Mouse (Mus musculus): Measurements from ENCODE around the gene Thumpd3.

The Thumpd3 gene

GRCm38 (mm10) chr6:113078031-113078721 lies 32.2 kb downstream of the Thumpd3 start:
- peak; percentile 57 for DNase-seq (ENCODE audit: low read depth, low spot score)

DNA sequence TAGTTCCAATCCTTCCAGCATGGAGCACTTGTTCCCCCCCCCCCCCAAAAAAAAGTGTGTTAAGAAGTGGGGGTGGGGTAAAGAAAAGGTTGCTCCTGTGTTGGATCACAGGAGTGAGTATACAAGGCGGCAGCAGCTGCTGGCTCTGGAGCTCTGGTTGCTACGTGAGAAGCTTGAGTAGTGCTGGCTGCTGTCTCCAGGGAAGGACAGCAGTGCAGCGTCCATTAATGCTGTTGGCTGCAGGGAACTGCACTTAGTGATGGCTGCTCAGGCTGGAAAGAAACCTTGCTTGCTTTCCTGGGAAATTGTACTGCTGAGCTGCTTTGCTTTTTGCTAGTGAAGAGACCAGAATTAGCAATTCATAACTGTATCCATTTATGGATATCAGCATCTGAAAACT lies 33.5 kb downstream of the Thumpd3 start:
- peak; percentile 39 for DNase-seq (ENCODE audit: low read depth, low spot score)

- DNase-seq (ENCODE audit: low read depth, low spot score) = no peak
These were observed 36.2 kb downstream of the Thumpd3 start for GRCm38 (mm10) chr6:113082229-113082628.

- DNase-seq (ENCODE audit: low read depth, low spot score) = no peak
These were observed 38.6 kb downstream of the Thumpd3 start for GRCm38 (mm10) chr6:113084590-113084989.

DNA sequence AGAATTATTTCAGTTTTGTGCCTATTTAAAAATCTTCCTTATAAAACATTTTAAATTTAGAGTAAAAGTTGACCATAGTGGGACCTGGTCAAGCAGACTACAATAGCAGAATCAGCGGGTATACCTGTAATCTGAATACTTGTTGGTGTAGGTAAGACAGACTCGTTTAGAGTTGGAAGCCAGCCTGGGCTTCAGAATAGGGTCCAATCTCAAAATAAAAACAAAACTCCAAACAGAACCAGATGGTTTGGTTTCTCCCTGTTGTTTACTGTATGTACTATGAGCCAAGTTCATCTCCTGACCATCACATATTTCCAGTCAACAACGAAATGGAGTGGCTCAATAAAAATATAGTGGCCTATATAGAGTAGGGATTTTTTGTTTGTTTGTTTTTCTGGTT lies 47.2 kb downstream of the Thumpd3 start:
- no peak for DNase-seq (ENCODE audit: low read depth, low spot score)

- no peak for DNase-seq (ENCODE audit: low read depth, low spot score)
These were observed 49.5 kb downstream of the Thumpd3 start for GRCm38 (mm10) chr6:113095547-113095946.

DNA sequence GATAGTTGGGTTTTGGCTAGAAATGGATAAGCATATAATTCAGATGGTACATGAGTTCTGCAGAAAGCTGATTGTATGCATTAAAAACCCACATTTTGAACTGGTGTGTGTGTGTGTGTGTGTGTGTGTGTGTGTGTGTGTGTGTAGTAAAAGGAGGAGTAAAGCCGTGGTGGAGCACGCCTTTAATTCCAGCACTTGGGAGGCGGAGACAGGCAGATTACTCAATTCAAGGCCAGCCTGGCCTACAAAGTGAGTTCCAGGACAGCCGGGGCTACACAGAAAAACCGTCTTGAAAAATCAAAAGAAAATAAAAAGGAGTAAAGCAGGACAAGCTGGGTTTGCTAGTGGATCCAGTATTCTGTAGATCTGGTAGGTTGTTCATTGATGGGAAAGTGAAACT lies 51.6 kb downstream of the Thumpd3 start:
- no peak for DNase-seq (ENCODE audit: low read depth, low spot score)

DNA sequence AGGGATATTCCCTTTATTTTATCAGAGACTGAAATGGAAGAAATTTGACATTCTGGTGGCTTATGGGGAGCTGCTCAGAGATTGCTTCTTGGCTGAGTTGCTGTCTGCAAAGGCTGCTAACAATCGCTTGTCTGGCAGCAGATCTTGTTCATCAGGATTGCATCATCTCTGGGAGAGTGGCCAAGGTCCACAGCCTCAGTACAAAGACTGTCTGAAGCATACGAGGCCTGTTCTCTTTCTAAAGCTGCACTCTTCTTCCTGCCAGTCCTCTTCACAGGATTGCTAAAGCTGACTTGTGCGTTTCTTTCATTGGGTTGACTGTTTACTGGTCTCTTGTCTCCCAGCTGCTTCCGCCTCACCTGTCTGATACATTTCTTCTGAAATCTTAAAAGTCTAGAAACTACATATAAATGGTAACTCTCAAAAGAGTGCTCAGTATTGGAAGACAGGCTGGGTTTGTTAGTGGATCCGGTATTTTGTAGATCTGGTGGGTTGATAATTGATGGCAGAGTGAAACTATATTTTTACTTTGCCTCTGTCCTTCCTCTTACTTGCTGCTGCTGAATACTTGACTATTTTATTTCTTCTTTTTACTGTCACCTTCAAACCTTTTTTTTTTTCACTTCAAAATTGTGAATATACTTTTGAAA lies 53.7 kb downstream of the Thumpd3 start:
- peak; percentile 52 for DNase-seq (ENCODE audit: low read depth, low spot score)

DNA sequence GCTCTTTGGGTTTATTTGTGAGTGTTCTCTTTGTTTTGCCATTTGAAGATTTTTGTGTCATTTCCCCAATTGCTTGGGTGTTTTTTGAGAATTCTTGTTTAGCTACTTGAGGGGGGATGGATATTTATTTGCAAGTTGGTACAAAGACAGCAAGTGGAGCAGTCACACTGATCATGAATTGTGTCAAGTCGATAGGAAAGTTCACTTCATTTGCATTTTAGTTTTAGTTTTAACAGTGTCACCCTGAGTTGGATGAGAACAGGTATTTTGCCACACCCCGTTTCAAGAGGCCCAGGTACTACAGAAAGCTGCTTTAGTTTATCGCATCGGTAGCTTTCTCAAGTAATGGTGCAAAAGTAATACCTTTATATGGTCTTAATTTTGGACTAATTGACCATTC lies 56.5 kb downstream of the Thumpd3 start:
- peak; percentile 51 for DNase-seq (ENCODE audit: low read depth, low spot score)

DNA sequence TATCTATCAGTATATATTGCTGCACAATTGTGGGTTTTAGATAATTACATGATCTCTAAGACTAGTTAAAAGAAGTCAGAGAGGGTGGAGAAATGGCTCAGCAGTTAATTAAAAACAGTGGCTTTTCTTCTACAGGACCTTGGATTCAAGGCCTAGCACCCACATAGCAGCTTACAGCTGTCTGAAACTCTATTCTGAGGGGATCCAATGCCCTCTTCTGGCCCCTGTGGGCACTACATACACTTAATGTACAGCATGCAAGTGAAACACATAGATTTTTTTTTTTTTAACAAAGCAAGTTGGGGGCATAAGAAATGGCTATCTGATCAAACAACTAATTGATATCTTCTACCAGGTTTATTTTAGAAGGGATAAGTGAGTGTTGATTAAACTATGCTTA lies 57.7 kb downstream of the Thumpd3 start:
- peak; percentile 67 for DNase-seq (ENCODE audit: low read depth, low spot score)

- DNase-seq (ENCODE audit: low read depth, low spot score) = no peak
These were observed 63.4 kb downstream of the Thumpd3 start for GRCm38 (mm10) chr6:113109378-113109777.

- DNase-seq (ENCODE audit: low read depth, low spot score) = no peak
These were observed 63.9 kb downstream of the Thumpd3 start for GRCm38 (mm10) chr6:113109956-113110355.
